Mouse (Mus musculus): ENCODE data around the gene Mpped2. TPM values are rescaled to one million over a fixed set of nuclear protein-coding genes. Genes with fewer than 3 reads are reported as not detected.

Gene Mpped2
- total RNA-seq (2014; rRNA removed; ENCODE audit: low replicate concordance) (9.4 and 11.7 TPM in 2 replicates), polyA plus RNA-seq (2015; fragmentation: Nextera tagmentation; extraction: Ambion mirVana) (26.8 and 28.3 TPM in 2 replicates)

DNA sequence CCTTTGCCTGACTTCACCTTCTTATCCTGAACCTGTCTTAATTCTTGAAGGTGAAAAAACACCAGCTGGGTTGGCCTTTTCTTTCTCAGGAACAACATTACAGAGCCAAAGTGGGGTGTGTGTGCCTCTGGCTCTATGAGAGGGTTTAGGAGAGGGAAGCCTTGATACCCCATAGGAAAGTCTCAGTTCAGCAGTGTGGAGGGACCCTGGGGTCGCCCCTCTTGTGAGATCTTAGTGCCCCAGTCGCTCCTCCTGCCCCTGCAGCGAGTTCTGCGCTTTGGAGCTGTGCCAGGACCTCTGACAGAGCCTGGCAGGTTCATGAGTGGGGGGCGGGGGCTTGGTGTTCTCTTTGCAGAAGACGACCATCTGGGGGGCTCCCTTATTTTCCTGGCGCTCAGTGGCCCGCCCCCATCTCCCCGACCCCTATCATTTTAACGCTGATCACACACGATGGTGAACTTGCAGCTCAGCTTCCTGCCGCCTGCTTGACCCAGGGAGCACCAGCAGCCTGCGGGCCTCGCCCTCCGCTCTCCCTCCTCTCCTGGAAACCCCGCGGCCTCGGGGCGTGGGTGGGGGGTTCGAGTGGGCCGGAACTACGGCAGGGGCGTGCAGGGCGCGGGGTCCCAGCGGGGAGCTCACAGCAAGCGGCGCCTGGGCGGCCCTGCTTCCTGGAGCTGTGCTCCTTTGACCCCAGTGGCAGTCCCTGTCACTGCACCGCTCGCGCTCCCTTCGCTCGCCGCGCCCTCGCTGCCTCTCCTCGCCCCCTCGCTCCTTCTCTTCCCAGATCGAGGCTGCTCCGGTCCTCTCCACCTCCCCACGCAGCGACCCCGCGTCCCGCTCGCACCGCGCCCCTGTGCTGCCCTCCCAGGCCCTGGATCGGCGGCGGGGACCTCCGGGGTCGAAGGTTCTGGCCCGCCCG, at the start of gene Mpped2:
Gene Mpped2, plus strand, starts transcription at position 487 of the 919 bp plus-strand sequence.
- DNase-seq (ENCODE audit: low spot score) (peak; percentile 71), ATAC-seq (ENCODE audit: insufficient read depth, low read depth) (peak; percentile 74)
- TF ChIP-seq EP300 (IDR thresholded peaks at IDR 0.05; ENCODE audit: low read depth) = no peak
- TF ChIP-seq CTCF (IDR thresholded peaks at IDR 0.05; ENCODE audit: low read depth) = peak; percentile 17; the same call in 1 of the 2 replicates
- Histone ChIP-seq H3K9me3 (replicated peaks; ENCODE audit: control insufficient read depth, low read length) (no peaks in the 10 kb centered on the region), H3K4me3 (ENCODE audit: low read depth, low read length) (peak within 1 kb of the TSS; percentile 78), H3K36me3 (replicated peaks; ENCODE audit: control insufficient read depth, insufficient read depth, low read length) (no peaks in the 10 kb centered on the region), H3K27ac (ENCODE audit: low read depth) (peak within 1 kb of the TSS; percentile 80), H3K4me1 (ENCODE audit: control insufficient read depth, insufficient read depth) (0 out of 2 replicates have a peak, but pooled peaks cover 3% of the 10 kb centered on the region), H3K4me2 (ENCODE audit: low read depth, low read length) (peak within 1 kb of the TSS; percentile 94), H3K27me3 (ENCODE audit: control insufficient read depth, insufficient read depth, low read length) (peaks cover 11% of the 10 kb centered on the region), H3K9ac (replicated peaks; ENCODE audit: low read depth, low read length) (peak within 1 kb of the TSS; percentile 80)
- WGBS = under 1% methylated on average over 48 of the region's 56 CpGs

DNA sequence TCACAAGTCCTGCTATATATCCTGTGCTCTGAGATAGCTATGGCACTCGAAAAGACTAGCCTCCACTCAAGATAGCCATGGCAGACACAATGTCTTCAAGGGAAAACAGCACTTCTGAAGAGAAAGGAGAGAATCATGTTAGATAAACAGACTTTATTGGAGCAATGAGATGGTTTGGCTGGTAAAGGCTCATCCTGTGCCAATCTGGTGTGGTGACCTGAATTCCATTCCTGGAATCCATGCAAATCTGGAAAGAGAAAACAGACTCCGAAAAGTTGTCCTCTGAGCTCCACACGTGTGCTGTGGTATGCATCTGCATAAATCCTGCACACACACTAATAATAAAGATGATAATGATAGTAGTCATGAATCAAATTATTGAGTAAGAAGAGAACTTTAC, 48.3 kb upstream of the Mpped2 start:
- no peaks in the 10 kb centered on the region for H3K9me3 ChIP-seq (replicated peaks; ENCODE audit: control insufficient read depth, low read length)
- H3K27me3 ChIP-seq (ENCODE audit: control insufficient read depth, insufficient read depth, low read length) = no peaks in the 10 kb centered on the region; the same call in 1 of the 2 replicates
- H3K9ac ChIP-seq (replicated peaks; ENCODE audit: low read depth, low read length) = no peak overlapping the region
- H3K27ac ChIP-seq (ENCODE audit: low read depth) = no peak overlapping the region
- H3K4me3 ChIP-seq (ENCODE audit: low read depth, low read length) = no peak overlapping the region
- TF ChIP-seq CTCF (IDR thresholded peaks at IDR 0.05; ENCODE audit: low read depth) (no peak), EP300 (IDR thresholded peaks at IDR 0.05; ENCODE audit: low read depth) (no peak)
- no peak overlapping the region for H3K4me2 ChIP-seq (ENCODE audit: low read depth, low read length)
- no peak for DNase-seq (ENCODE audit: low spot score)
- no peaks in the 10 kb centered on the region for H3K36me3 ChIP-seq (replicated peaks; ENCODE audit: control insufficient read depth, insufficient read depth, low read length)
- H3K4me1 ChIP-seq (ENCODE audit: control insufficient read depth, insufficient read depth) = no peaks in the 10 kb centered on the region
- ATAC-seq (ENCODE audit: insufficient read depth, low read depth) = no peak
- WGBS = 79% methylated on average over 3 of the region's 3 CpGs

DNA sequence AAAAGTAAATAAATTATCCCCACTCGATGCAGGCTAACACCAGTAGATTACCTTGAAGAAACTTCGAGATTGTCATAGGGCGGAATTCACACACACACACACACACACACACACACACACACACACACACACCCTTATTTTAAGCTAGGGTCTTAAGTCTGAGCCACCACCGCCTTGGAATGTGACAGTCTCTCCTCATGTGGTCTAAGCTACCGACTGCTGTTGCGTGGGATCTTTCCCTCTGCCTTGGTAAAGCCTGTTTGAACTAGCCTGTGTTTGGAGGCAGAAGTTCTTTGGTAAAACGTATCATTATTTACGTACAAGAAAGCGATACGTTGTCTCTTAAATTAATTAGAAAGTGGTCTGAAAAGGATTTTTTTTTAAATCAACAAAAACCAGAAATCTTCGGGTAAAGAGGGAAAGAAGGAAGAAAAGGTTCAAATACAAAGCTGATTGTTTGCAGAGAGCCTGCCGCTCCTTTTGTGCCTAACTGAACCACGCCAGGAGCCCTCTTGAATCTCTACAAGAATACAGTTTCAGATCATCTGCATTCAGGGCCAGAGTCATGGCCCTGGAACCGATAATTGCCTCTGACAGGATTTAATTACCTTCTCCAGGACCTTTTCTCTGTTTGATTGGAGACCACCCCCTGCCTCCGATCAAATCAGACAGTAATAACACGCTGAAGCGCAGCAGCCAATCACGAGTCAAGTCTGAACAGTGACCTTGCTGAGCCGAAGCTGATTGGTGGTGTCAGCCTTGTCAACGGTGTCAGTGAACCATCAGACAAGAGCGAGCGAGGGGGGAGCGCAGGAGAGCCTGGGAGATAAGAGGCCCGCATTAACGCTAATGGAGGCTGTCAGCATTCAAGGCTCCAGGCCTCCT, 43.1 kb upstream of the Mpped2 start:
- Histone ChIP-seq H3K9ac (replicated peaks; ENCODE audit: low read depth, low read length) (peak overlapping the region; percentile 57), H3K27ac (ENCODE audit: low read depth) (peak overlapping the region; percentile 60)

DNA sequence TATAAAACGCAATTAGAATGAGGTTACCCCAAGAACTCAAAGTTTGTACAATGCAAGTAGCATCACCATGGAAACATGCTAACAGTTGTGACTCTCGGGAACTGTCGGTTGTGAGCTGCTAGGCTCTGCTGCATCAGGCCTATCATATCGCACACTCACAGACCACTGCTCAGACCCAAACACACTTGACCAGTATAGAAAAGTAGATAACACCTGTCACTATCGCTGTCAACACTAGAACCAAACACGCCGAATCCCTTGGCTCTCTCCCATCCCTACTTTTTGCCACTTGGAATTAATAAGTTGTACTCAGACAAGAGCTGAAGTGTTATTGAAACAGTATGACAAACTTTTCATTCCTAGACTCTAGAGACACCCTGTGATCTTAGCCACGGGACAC, 40.9 kb upstream of the Mpped2 start:
- Histone ChIP-seq H3K27ac (ENCODE audit: low read depth) (peak overlapping the region; percentile 46; the same call in 1 of the 2 replicates), H3K9ac (replicated peaks; ENCODE audit: low read depth, low read length) (no peak overlapping the region), H3K4me1 (ENCODE audit: control insufficient read depth, insufficient read depth) (peaks cover 13% of the 10 kb centered on the region; the same call in 1 of the 2 replicates), H3K36me3 (replicated peaks; ENCODE audit: control insufficient read depth, insufficient read depth, low read length) (no peaks in the 10 kb centered on the region), H3K4me2 (ENCODE audit: low read depth, low read length) (no peak overlapping the region), H3K9me3 (replicated peaks; ENCODE audit: control insufficient read depth, low read length) (no peaks in the 10 kb centered on the region), H3K4me3 (ENCODE audit: low read depth, low read length) (no peak overlapping the region), H3K27me3 (ENCODE audit: control insufficient read depth, insufficient read depth, low read length) (peaks cover 7% of the 10 kb centered on the region)
- WGBS = 21% methylated on average over 8 of the region's 8 CpGs
- TF ChIP-seq EP300 (IDR thresholded peaks at IDR 0.05; ENCODE audit: low read depth) (0 out of 2 replicates have a peak, but pooled peaks have one; percentile 24), CTCF (IDR thresholded peaks at IDR 0.05; ENCODE audit: low read depth) (no peak)
- ATAC-seq (ENCODE audit: insufficient read depth, low read depth) (peak; percentile 89), DNase-seq (ENCODE audit: low spot score) (peak; percentile 79)

More for the DNA sequence above, 43.1 kb upstream of the Mpped2 start:
- Histone ChIP-seq H3K4me1 (ENCODE audit: control insufficient read depth, insufficient read depth) (0 out of 2 replicates have a peak, but pooled peaks cover 9% of the 10 kb centered on the region), H3K27me3 (ENCODE audit: control insufficient read depth, insufficient read depth, low read length) (peaks cover 7% of the 10 kb centered on the region), H3K4me3 (ENCODE audit: low read depth, low read length) (peak overlapping the region; percentile 48), H3K9me3 (replicated peaks; ENCODE audit: control insufficient read depth, low read length) (no peaks in the 10 kb centered on the region), H3K36me3 (replicated peaks; ENCODE audit: control insufficient read depth, insufficient read depth, low read length) (no peaks in the 10 kb centered on the region), H3K4me2 (ENCODE audit: low read depth, low read length) (peak overlapping the region; percentile 71)
- 4% methylated on average over 25 of the region's 25 CpGs for WGBS
- TF ChIP-seq EP300 (IDR thresholded peaks at IDR 0.05; ENCODE audit: low read depth) (no peak), CTCF (IDR thresholded peaks at IDR 0.05; ENCODE audit: low read depth) (no peak)
- ATAC-seq (ENCODE audit: insufficient read depth, low read depth) = peak; percentile 78
- DNase-seq (ENCODE audit: low spot score) = peak; percentile 87

DNA sequence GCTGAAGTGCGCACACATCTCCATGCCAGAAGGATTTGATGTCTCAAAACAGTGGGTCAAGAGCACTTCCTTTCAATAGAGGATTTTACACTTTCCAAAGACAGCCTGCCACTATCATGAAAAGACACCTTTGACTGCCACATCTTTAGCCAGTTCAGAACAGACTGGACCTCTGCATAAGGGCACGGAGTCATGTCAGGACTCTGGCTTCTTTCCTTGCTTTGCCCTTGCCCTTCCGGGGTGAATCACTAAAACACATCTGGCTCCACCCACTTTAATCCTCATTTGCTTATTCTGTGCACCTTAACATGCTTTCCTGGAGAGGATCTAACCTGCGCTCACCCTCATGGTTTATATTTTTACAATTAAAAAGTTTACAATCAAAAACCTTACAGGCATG, 40.3 kb upstream of the Mpped2 start:
- 43% methylated on average over 4 of the region's 4 CpGs for WGBS
- no peak for TF ChIP-seq CTCF (IDR thresholded peaks at IDR 0.05; ENCODE audit: low read depth)
- TF ChIP-seq EP300 (IDR thresholded peaks at IDR 0.05; ENCODE audit: low read depth) = no peak

More for the DNA sequence above, 40.3 kb upstream of the Mpped2 start:
- peak overlapping the region; percentile 46; the same call in 1 of the 2 replicates for H3K27ac ChIP-seq (ENCODE audit: low read depth)
- H3K4me2 ChIP-seq (ENCODE audit: low read depth, low read length) = no peak overlapping the region
- 0 out of 2 replicates have a peak, but pooled peaks have one; percentile 15 for ATAC-seq (ENCODE audit: insufficient read depth, low read depth)
- peaks cover 13% of the 10 kb centered on the region; the same call in 1 of the 2 replicates for H3K4me1 ChIP-seq (ENCODE audit: control insufficient read depth, insufficient read depth)
- no peak overlapping the region for H3K4me3 ChIP-seq (ENCODE audit: low read depth, low read length)
- no peak for DNase-seq (ENCODE audit: low spot score)
- H3K9ac ChIP-seq (replicated peaks; ENCODE audit: low read depth, low read length) = no peak overlapping the region
- no peaks in the 10 kb centered on the region for H3K36me3 ChIP-seq (replicated peaks; ENCODE audit: control insufficient read depth, insufficient read depth, low read length)
- H3K9me3 ChIP-seq (replicated peaks; ENCODE audit: control insufficient read depth, low read length) = no peaks in the 10 kb centered on the region
- peaks cover 7% of the 10 kb centered on the region for H3K27me3 ChIP-seq (ENCODE audit: control insufficient read depth, insufficient read depth, low read length)
